Mouse (Mus musculus) right cerebral cortex, postnatal 36 days (tissue): ENCODE measurements around the gene Glrx5.

Source experiments
- DNase-seq, 2 experiments: peaks; one replicate each; pipeline ENCODE4 v3.0.0; 2022; ENCODE audit warnings: low spot score in 2 of 2, mixed read lengths in 1 of 2

Gene Glrx5

GRCm38 (mm10) chr12:105004956-105005714 is 27.4 kb upstream of the Glrx5 start:
- no peak for DNase-seq

- no peak for DNase-seq
Measured at GRCm38 (mm10) chr12:105005715-105005972, 26.8 kb upstream of the Glrx5 start.

GRCm38 (mm10) chr12:105008150-105008549 is 24.3 kb upstream of the Glrx5 start:
- DNase-seq: no peak

- DNase-seq: no peak
Measured at GRCm38 (mm10) chr12:105008752-105009178, 23.7 kb upstream of the Glrx5 start.

- DNase-seq: peak; percentile 45 to 47
Measured at GRCm38 (mm10) chr12:105009370-105010212, 22.9 kb upstream of the Glrx5 start, which contains the start of gene Syne3. Gene Syne3 (minus strand): TSS chr12:105009809.

- no peak for DNase-seq
Measured at GRCm38 (mm10) chr12:105010213-105010790, 22.2 kb upstream of the Glrx5 start.

GRCm38 (mm10) chr12:105011589-105011988 is 20.9 kb upstream of the Glrx5 start:
- no peak for DNase-seq

GRCm38 (mm10) chr12:105012314-105012713 is 20.2 kb upstream of the Glrx5 start:
- no peak for DNase-seq

GRCm38 (mm10) chr12:105013065-105013464 is 19.4 kb upstream of the Glrx5 start:
- peak; percentile 62 to 70 for DNase-seq

GRCm38 (mm10) chr12:105016199-105016598 is 16.3 kb upstream of the Glrx5 start:
- DNase-seq: no peak

- no peak for DNase-seq
Measured at GRCm38 (mm10) chr12:105016639-105017038, 15.8 kb upstream of the Glrx5 start.

GRCm38 (mm10) chr12:105019359-105020219 is 12.9 kb upstream of the Glrx5 start:
- no peak for DNase-seq

- no peak for DNase-seq
Measured at GRCm38 (mm10) chr12:105021441-105022069, 10.9 kb upstream of the Glrx5 start.

- DNase-seq: no peak
Measured at GRCm38 (mm10) chr12:105022141-105022540, 10.3 kb upstream of the Glrx5 start.

GRCm38 (mm10) chr12:105022776-105023175 is 9.7 kb upstream of the Glrx5 start:
- no peak for DNase-seq

GRCm38 (mm10) chr12:105025271-105025946 is 7.1 kb upstream of the Glrx5 start:
- DNase-seq: peak; percentile 51 to 57

GRCm38 (mm10) chr12:105025947-105026586 is 6.4 kb upstream of the Glrx5 start:
- DNase-seq: no peak

GRCm38 (mm10) chr12:105027323-105027991 is 5.0 kb upstream of the Glrx5 start:
- DNase-seq: peak; percentile 52 to 54

GRCm38 (mm10) chr12:105029890-105030289 is 2.6 kb upstream of the Glrx5 start:
- DNase-seq: no peak
